Mouse (Mus musculus): Measurements from ENCODE around the gene Znrf3. TPM values are rescaled to one million over a fixed set of nuclear protein-coding genes. Genes with fewer than 3 reads are reported as not detected.

Znrf3 gene
- polyA plus RNA-seq, 1 experiment = 3.8 TPM

DNA sequence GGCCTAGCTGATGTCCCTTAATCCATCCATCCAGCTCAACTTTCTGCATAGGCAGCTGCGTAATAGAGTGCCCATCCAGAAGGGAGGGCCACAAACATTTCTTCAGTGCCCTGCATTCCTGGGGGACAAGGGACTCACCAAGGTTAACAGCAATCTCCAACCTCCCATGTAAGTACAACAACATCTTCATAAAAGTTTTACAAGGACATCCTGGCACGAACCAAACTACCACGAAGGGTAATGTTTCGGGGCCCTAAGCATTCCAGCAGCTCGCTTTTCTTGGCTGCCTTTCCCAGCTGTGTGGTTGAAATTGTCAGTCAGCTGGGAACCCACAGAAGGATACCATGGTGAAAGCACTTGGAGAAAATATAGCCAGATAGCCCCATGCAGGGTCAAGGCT is 63.4 kb downstream of the Znrf3 start:
- Histone ChIP-seq H3ac (ENCODE audit: control insufficient read depth, insufficient read length) (no peak overlapping the region), H3K36me3 (ENCODE audit: control insufficient read depth, insufficient read depth) (no peaks in the 10 kb centered on the region), H3K79me2 (ENCODE audit: control insufficient read depth, insufficient read depth) (peaks cover 22% of the 10 kb centered on the region), H3K4me2 (ENCODE audit: low read depth) (peak overlapping the region; percentile 54), H3K27me3 (ENCODE audit: control insufficient read depth, insufficient read depth, insufficient read length) (no peaks in the 10 kb centered on the region), H3K4me3 (no peak overlapping the region)
- TF ChIP-seq MYOG (IDR thresholded peaks at IDR 0.05; ENCODE audit: control insufficient read depth in 1 of 3, insufficient read depth in 1 of 3, insufficient read length in 2 of 3, low read depth in 2 of 3) (peak in 1 of 3 experiments; percentile 18), MYOD1 (IDR thresholded peaks at IDR 0.05; ENCODE audit: control insufficient read depth in 1 of 3, insufficient read length in 2 of 3, low read depth in 2 of 3) (peak in 1 of 3 experiments; percentile 21), SRF (IDR thresholded peaks at IDR 0.05; ENCODE audit: control insufficient read depth, insufficient read length, low read depth) (no peak)

DNA sequence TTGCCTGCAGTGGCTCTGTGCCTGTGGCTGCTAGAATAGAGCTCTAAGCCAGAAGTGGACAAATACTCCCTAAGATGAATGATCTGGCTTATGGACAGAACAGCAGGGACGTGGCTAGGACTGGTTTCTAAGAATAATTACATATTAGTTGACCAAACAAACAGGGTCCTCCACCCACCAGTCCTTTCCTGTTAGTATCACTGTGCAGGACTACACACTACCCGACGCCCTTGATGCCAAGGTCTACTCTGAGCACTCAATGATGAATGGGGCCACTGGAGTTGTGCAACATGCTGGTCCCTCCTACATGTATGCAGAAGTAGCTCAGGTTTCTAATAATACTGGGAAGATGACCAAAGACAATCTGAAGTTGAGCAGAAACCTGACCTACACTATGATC is 64.4 kb downstream of the Znrf3 start:
- H3K79me2 ChIP-seq (ENCODE audit: control insufficient read depth, insufficient read depth) = peaks cover 24% of the 10 kb centered on the region

DNA sequence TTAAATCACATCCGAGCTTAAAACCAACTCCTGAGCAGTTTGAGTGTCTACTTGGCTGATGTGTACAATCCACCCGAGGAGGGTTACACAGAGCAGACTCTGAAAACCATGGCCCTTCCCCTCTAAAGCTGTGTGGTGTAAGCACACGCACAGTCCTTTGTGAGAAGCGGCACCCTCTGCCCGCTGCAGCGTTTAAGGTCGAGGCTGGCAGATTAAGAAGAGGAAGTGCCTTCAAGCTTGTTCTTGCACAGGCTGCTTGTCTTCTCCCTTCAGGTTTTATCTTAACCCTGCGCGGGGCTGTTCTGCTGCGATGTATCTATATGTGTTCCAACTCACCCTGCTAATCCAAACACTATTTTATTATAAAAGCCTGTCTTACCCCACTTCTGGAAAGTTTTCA is 75.5 kb downstream of the Znrf3 start:
- Histone ChIP-seq H3K27me3 (ENCODE audit: control insufficient read depth, insufficient read depth, insufficient read length) (no peaks in the 10 kb centered on the region), H3ac (ENCODE audit: control insufficient read depth, insufficient read length) (no peak overlapping the region), H3K4me2 (ENCODE audit: low read depth) (no peak overlapping the region), H3K36me3 (ENCODE audit: control insufficient read depth, insufficient read depth) (no peaks in the 10 kb centered on the region), H3K4me3 (no peak overlapping the region), H3K79me2 (ENCODE audit: control insufficient read depth, insufficient read depth) (peaks cover 28% of the 10 kb centered on the region)
- TF ChIP-seq MYOG (IDR thresholded peaks at IDR 0.05; ENCODE audit: control insufficient read depth in 1 of 3, insufficient read depth in 1 of 3, insufficient read length in 2 of 3, low read depth in 2 of 3) (no peak), CEBPB (IDR thresholded peaks at IDR 0.05; ENCODE audit: insufficient read depth, poor library complexity, severe bottlenecking) (no peak), POLR2AphosphoS2 (IDR thresholded peaks at IDR 0.05; ENCODE audit: insufficient read length, low read depth) (no peak), TCF12 (IDR thresholded peaks at IDR 0.05; ENCODE audit: insufficient read depth, poor library complexity, severe bottlenecking) (no peak), SRF (IDR thresholded peaks at IDR 0.05; ENCODE audit: control insufficient read depth, insufficient read length, low read depth) (no peak), MYOD1 (IDR thresholded peaks at IDR 0.05; ENCODE audit: control insufficient read depth in 1 of 3, insufficient read length in 2 of 3, low read depth in 2 of 3) (no peak), MAX (IDR thresholded peaks at IDR 0.05; ENCODE audit: low read depth) (no peak), E2F4 (IDR thresholded peaks at IDR 0.05; ENCODE audit: insufficient read depth) (no peak), TCF3 (IDR thresholded peaks at IDR 0.05; ENCODE audit: insufficient read length, low read depth) (no peak), REST (IDR thresholded peaks at IDR 0.05; ENCODE audit: insufficient read depth, insufficient read length) (no peak), POLR2A (IDR thresholded peaks at IDR 0.05; ENCODE audit: insufficient read length, low read depth) (no peak), USF1 (IDR thresholded peaks at IDR 0.05; ENCODE audit: low read depth) (no peak)

More for the DNA sequence above, 64.4 kb downstream of the Znrf3 start:
- H3K27me3 ChIP-seq (ENCODE audit: control insufficient read depth, insufficient read depth, insufficient read length) = no peaks in the 10 kb centered on the region
- no peak overlapping the region for H3ac ChIP-seq (ENCODE audit: control insufficient read depth, insufficient read length)
- no peaks in the 10 kb centered on the region for H3K36me3 ChIP-seq (ENCODE audit: control insufficient read depth, insufficient read depth)
- TF ChIP-seq CEBPB (IDR thresholded peaks at IDR 0.05; ENCODE audit: insufficient read depth, poor library complexity, severe bottlenecking) (peak; percentile 97), TCF3 (IDR thresholded peaks at IDR 0.05; ENCODE audit: insufficient read length, low read depth) (no peak)
- H3K4me3 ChIP-seq = no peak overlapping the region
- peak overlapping the region; percentile 54 for H3K4me2 ChIP-seq (ENCODE audit: low read depth)

DNA sequence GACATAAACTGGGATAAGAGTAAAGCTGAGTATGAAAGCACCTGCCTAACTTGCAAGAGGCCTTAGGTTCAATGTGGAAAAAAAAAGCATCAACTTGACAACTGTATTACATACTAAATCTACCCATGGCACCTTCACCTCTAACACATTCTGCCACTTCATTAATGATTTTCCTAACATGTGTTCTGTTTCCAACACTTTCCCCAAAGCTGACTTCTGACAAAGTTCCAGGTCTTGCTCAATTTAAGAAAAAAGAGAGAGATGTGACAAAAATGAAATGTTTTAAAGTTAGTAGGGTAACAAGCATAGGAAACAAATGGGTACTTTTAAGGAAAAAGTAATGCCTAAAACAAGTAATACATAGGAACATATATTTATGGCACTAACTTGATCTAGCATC is 76.2 kb downstream of the Znrf3 start:
- H3K27me3 ChIP-seq (ENCODE audit: control insufficient read depth, insufficient read depth, insufficient read length) = no peaks in the 10 kb centered on the region
- peaks cover 27% of the 10 kb centered on the region for H3K79me2 ChIP-seq (ENCODE audit: control insufficient read depth, insufficient read depth)
- H3K36me3 ChIP-seq (ENCODE audit: control insufficient read depth, insufficient read depth) = no peaks in the 10 kb centered on the region
- no peak overlapping the region for H3ac ChIP-seq (ENCODE audit: control insufficient read depth, insufficient read length)
- TF ChIP-seq CEBPB (IDR thresholded peaks at IDR 0.05; ENCODE audit: insufficient read depth, poor library complexity, severe bottlenecking) = no peak
- no peak for TF ChIP-seq MYOD1 (IDR thresholded peaks at IDR 0.05; ENCODE audit: control insufficient read depth in 1 of 3, insufficient read length in 2 of 3, low read depth in 2 of 3)
- TF ChIP-seq TCF12 (IDR thresholded peaks at IDR 0.05; ENCODE audit: insufficient read depth, poor library complexity, severe bottlenecking) = no peak
- no peak for TF ChIP-seq USF1 (IDR thresholded peaks at IDR 0.05; ENCODE audit: low read depth)
- no peak for TF ChIP-seq POLR2A (IDR thresholded peaks at IDR 0.05; ENCODE audit: insufficient read length, low read depth)
- TF ChIP-seq MAX (IDR thresholded peaks at IDR 0.05; ENCODE audit: low read depth) = no peak
- TF ChIP-seq POLR2AphosphoS2 (IDR thresholded peaks at IDR 0.05; ENCODE audit: insufficient read length, low read depth) = no peak
- no peak for TF ChIP-seq MYOG (IDR thresholded peaks at IDR 0.05; ENCODE audit: control insufficient read depth in 1 of 3, insufficient read depth in 1 of 3, insufficient read length in 2 of 3, low read depth in 2 of 3)
- no peak for TF ChIP-seq REST (IDR thresholded peaks at IDR 0.05; ENCODE audit: insufficient read depth, insufficient read length)
- TF ChIP-seq TCF3 (IDR thresholded peaks at IDR 0.05; ENCODE audit: insufficient read length, low read depth) = no peak
- no peak for TF ChIP-seq SRF (IDR thresholded peaks at IDR 0.05; ENCODE audit: control insufficient read depth, insufficient read length, low read depth)
- TF ChIP-seq E2F4 (IDR thresholded peaks at IDR 0.05; ENCODE audit: insufficient read depth) = no peak
- H3K4me2 ChIP-seq (ENCODE audit: low read depth) = no peak overlapping the region
- no peak overlapping the region for H3K4me3 ChIP-seq

DNA sequence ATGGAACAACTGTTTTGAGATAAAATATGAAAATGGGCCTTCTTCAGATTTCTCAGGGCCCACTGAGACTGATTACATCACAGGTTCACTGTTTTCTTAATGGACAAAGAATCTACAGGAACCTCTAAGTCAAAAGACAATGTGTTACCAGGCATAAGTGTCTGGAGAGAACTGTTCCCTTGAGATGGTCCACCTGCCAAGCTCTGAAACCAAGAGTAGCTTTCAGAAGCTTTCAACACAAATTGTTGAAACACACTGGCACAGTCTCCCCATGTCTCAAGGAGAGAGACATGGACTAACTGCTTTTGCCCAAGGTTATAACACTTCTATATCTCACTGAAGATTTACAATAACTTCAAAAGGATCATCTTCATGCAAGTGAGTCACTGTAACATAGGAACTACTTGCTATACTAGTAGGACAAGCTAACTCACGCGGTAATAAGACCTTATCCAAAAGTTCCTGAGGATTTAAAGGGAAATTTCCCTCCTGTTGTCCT is 89.3 kb downstream of the Znrf3 start:
- Histone ChIP-seq H3K27me3 (ENCODE audit: control insufficient read depth, insufficient read depth, insufficient read length) (no peaks in the 10 kb centered on the region), H3K79me2 (ENCODE audit: control insufficient read depth, insufficient read depth) (peaks cover 3% of the 10 kb centered on the region), H3K4me2 (ENCODE audit: low read depth) (peak overlapping the region; percentile 33), H3K4me3 (no peak overlapping the region), H3ac (ENCODE audit: control insufficient read depth, insufficient read length) (no peak overlapping the region), H3K36me3 (ENCODE audit: control insufficient read depth, insufficient read depth) (no peaks in the 10 kb centered on the region)
- no peak for TF ChIP-seq POLR2A (IDR thresholded peaks at IDR 0.05; ENCODE audit: insufficient read length, low read depth)
- no peak for TF ChIP-seq USF1 (IDR thresholded peaks at IDR 0.05; ENCODE audit: low read depth)
- TF ChIP-seq CEBPB (IDR thresholded peaks at IDR 0.05; ENCODE audit: insufficient read depth, poor library complexity, severe bottlenecking) = no peak
- no peak for TF ChIP-seq POLR2AphosphoS2 (IDR thresholded peaks at IDR 0.05; ENCODE audit: insufficient read length, low read depth)
- no peak for TF ChIP-seq MAX (IDR thresholded peaks at IDR 0.05; ENCODE audit: low read depth)
- TF ChIP-seq TCF3 (IDR thresholded peaks at IDR 0.05; ENCODE audit: insufficient read length, low read depth) = no peak
- TF ChIP-seq MYOG (IDR thresholded peaks at IDR 0.05; ENCODE audit: control insufficient read depth in 1 of 3, insufficient read depth in 1 of 3, insufficient read length in 2 of 3, low read depth in 2 of 3) = no peak
- no peak for TF ChIP-seq REST (IDR thresholded peaks at IDR 0.05; ENCODE audit: insufficient read depth, insufficient read length)
- no peak for TF ChIP-seq MYOD1 (IDR thresholded peaks at IDR 0.05; ENCODE audit: control insufficient read depth in 1 of 3, insufficient read length in 2 of 3, low read depth in 2 of 3)
- TF ChIP-seq E2F4 (IDR thresholded peaks at IDR 0.05; ENCODE audit: insufficient read depth) = no peak
- no peak for TF ChIP-seq TCF12 (IDR thresholded peaks at IDR 0.05; ENCODE audit: insufficient read depth, poor library complexity, severe bottlenecking)
- no peak for TF ChIP-seq SRF (IDR thresholded peaks at IDR 0.05; ENCODE audit: control insufficient read depth, insufficient read length, low read depth)

All from myocyte (in vitro differentiated cells).